Mouse (Mus musculus) kidney, adult 2 months (tissue): Measurements from ENCODE around the gene Zdhhc19. TPM values are rescaled to one million over a fixed set of nuclear protein-coding genes. Genes with fewer than 3 reads are reported as not detected.

ENCODE experiments used
- DNase-seq: peaks from one replicate; pipeline ENCODE4 v3.0.0; 2021
- H3K27ac ChIP-seq: fragments of 200-500 bp; 2 replicates; pipeline ENCODE4 v1.5.1; 2012; ENCODE audit warnings: low read depth, low read length, control low read depth, inconsistent platforms; ENCODE audit not compliant: insufficient read depth
- H3K27me3 ChIP-seq: fragments of 200-500 bp; replicated peaks from 2 replicates; pipeline ENCODE4 v1.6.1; 2012; ENCODE audit warnings: mild to moderate bottlenecking, moderate library complexity, low read length, inconsistent platforms; ENCODE audit not compliant: control insufficient read depth, insufficient read depth
- H3K36me3 ChIP-seq: fragments of 200-500 bp; 2 replicates; pipeline ENCODE4 v1.6.1; 2012; ENCODE audit warnings: mild to moderate bottlenecking, moderate library complexity, low read length, inconsistent platforms; ENCODE audit not compliant: control insufficient read depth, insufficient read depth
- H3K4me1 ChIP-seq: fragments of 200-500 bp; 2 replicates; pipeline ENCODE4 v1.6.1; 2011; ENCODE audit warnings: low read length; ENCODE audit not compliant: control insufficient read depth, insufficient read depth
- H3K4me3 ChIP-seq: fragments of 200-500 bp; 2 replicates; pipeline ENCODE4 v1.5.1; 2011; ENCODE audit warnings: mild to moderate bottlenecking, low read depth, low read length, control low read depth; ENCODE audit not compliant: insufficient read depth
- CTCF ChIP-seq: fragments of 200-500 bp; conservative IDR thresholded peaks from 2 replicates; pipeline ENCODE4 v1.5.1; 2011; ENCODE audit warnings: low read depth, mild to moderate bottlenecking, control low read depth, low read length, moderate library complexity, mixed read lengths; ENCODE audit not compliant: insufficient read depth, insufficient read length
- POLR2A ChIP-seq: fragments of 200-500 bp; IDR thresholded peaks from one replicate; pipeline ENCODE4 v1.6.1; 2011; ENCODE audit warnings: low read depth, low read length, control low read depth
- WGBS: fragments of 180-500 bp; shearing (Covaris S2); methylation state at CpG from one replicate; pipeline ENCODE4 v1.1.7; 2018; 5-methylcytosine and 5-hydroxymethylcytosine counted together
- polyA plus RNA-seq: library from polyadenylated mRNA; depleted of rRNA; stranded (reverse); fragments of >200 nt; gene quantifications from 2 replicates; pipeline ENCODE4 v1.2.3, GENCODE M21; 2012

The Zdhhc19 gene
- polyA plus RNA-seq, 1 experiment, result 0.11 TPM

DNA sequence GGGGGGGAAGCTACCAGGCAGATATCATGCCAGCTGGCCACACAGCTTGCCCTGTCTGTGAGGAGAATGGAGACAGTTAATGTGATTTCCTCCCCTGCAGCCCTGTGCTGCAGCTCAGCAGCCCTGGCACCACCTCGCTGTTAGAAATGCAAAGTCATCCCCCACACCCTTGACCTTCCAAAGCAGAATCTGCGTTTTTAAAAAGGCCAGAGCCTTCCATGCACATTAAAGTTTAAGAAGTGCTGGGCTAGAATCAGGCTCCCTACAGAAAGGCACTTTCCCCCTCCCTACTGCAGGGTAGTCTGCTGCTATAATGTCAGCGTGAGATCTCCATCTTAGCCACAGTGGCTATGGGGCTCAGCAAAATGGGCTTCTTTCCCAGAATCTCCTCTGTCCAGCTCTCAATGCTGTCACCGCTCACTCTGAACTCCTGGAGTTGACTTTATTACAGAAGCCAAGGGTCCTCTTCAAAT lies 101.9 kb downstream of the Zdhhc19 start:
- TF ChIP-seq POLR2A, result no peak
- no peak for TF ChIP-seq CTCF
- Histone ChIP-seq H3K4me1 (peaks cover 5% of the 10 kb centered on the region; the same call in 1 of the 2 replicates), H3K27ac (no peak overlapping the region), H3K4me3 (no peak overlapping the region), H3K27me3 (no peaks in the 10 kb centered on the region), H3K36me3 (no peaks in the 10 kb centered on the region)
- DNase-seq, result peak; percentile 17
- 30% methylated on average over 4 of the region's 4 CpGs for WGBS

DNA sequence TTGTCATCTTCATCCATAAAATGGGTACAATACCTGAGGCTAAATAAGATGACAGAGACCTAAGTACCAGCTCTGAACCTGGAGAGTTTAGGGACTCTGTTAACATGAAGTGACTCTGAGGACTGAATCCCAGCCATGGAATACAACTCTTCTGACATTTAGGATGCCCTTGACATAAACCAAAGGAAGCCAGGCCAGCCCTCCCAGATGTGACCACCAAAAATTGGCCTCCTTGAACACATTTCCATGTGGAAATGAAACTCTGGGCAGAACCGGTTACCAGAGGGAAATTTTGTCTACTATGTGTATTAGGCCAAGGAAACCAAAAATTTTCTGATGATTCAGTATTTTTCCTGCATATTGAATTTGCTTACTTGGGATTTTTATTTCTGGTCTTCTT lies 103.1 kb downstream of the Zdhhc19 start:
- TF ChIP-seq POLR2A (no peak), CTCF (no peak)
- DNase-seq, result no peak
- Histone ChIP-seq H3K36me3 (no peaks in the 10 kb centered on the region), H3K27me3 (no peaks in the 10 kb centered on the region), H3K4me3 (no peak overlapping the region), H3K4me1 (peaks cover 5% of the 10 kb centered on the region; the same call in 1 of the 2 replicates), H3K27ac (no peak overlapping the region)
- WGBS, result 84% methylated on average over 1 of the region's 1 CpGs

GRCm38 (mm10) chr16:32602193-32602685 lies 106.2 kb downstream of the Zdhhc19 start:
- Histone ChIP-seq H3K27ac (no peak overlapping the region), H3K27me3 (no peaks in the 10 kb centered on the region), H3K4me3 (no peak overlapping the region), H3K4me1 (peaks cover 5% of the 10 kb centered on the region; the same call in 1 of the 2 replicates), H3K36me3 (no peaks in the 10 kb centered on the region)
- DNase-seq, result no peak
- WGBS, result 85% methylated on average over 3 of the region's 3 CpGs
- TF ChIP-seq CTCF, result no peak
- no peak for TF ChIP-seq POLR2A

GRCm38 (mm10) chr16:32607562-32608343 lies 111.7 kb downstream of the Zdhhc19 start:
- TF ChIP-seq POLR2A (no peak), CTCF (no peak)
- H3K27ac ChIP-seq, result peak overlapping the region; percentile 53; the same call in 1 of the 2 replicates
- H3K36me3 ChIP-seq, result no peaks in the 10 kb centered on the region
- DNase-seq, result no peak
- H3K27me3 ChIP-seq, result no peaks in the 10 kb centered on the region
- no peak overlapping the region for H3K4me3 ChIP-seq
- 48% methylated on average over 7 of the region's 7 CpGs for WGBS
- H3K4me1 ChIP-seq, result peaks cover 2% of the 10 kb centered on the region; the same call in 1 of the 2 replicates

- peak overlapping the region; percentile 53; the same call in 1 of the 2 replicates for H3K27ac ChIP-seq
- H3K27me3 ChIP-seq, result no peaks in the 10 kb centered on the region
- 6% methylated on average over 8 of the region's 8 CpGs for WGBS
- DNase-seq, result no peak
- TF ChIP-seq POLR2A (no peak), CTCF (no peak)
- H3K36me3 ChIP-seq, result no peaks in the 10 kb centered on the region
- peak overlapping the region; percentile 94 for H3K4me3 ChIP-seq
- H3K4me1 ChIP-seq, result peaks cover 2% of the 10 kb centered on the region; the same call in 1 of the 2 replicates
Observed at GRCm38 (mm10) chr16:32608344-32608711, 112.3 kb downstream of the Zdhhc19 start.

GRCm38 (mm10) chr16:32608712-32609400 lies 112.8 kb downstream of the Zdhhc19 start, which contains the start of gene Tfrc:
Gene Tfrc (plus strand): TSS chr16:32608920.
- under 1% methylated on average over 72 of the region's 73 CpGs for WGBS
- Histone ChIP-seq H3K36me3 (no peaks in the 10 kb centered on the region), H3K27me3 (no peaks in the 10 kb centered on the region), H3K4me1 (peaks cover 2% of the 10 kb centered on the region; the same call in 1 of the 2 replicates), H3K27ac (peak within 1 kb of the TSS; percentile 70), H3K4me3 (peak within 1 kb of the TSS; percentile 94)
- TF ChIP-seq POLR2A (peak; percentile 94), CTCF (no peak)
- peak; percentile 99 for DNase-seq
